In genomic region chr3:152981988-152982387, GRCm38 (mm10) we compare ENCODE assay signal across 8 mouse cellular contexts. TPM values are rescaled to one million over a fixed set of nuclear protein-coding genes. Genes with fewer than 3 reads are reported as not detected.
DNase-seq lines count a peak whose midpoint lies in the region; ATAC-seq lines count a peak whose summit lies in the region.

TSS of gene St6galnac5 (minus strand) at chr3:152982246.

- ATAC-seq in lung, embryonic 15.5 days (ENCODE audit: borderline replicate concordance, extremely low read depth, low FRiP score, low TSS enrichment) = peak; percentile 64; the same call in 1 of the 2 replicates
- peak; percentile 50 for ATAC-seq in hindbrain, embryonic 16.5 days
- ATAC-seq in limb, embryonic 12.5 days (ENCODE audit: insufficient number of reproducible peaks, insufficient read depth, low FRiP score, low TSS enrichment, low read depth) = no peak

- H3K36me3 ChIP-seq in lung, embryonic 15.5 days = no peaks in the 10 kb centered on the region
- no peaks in the 10 kb centered on the region for H3K36me3 ChIP-seq in hindbrain, embryonic 16.5 days (ENCODE audit: control insufficient read depth, insufficient read depth, low read length)
- no peaks in the 10 kb centered on the region for H3K36me3 ChIP-seq in limb, embryonic 12.5 days

- H3K27me3 ChIP-seq in lung, embryonic 15.5 days = peaks cover 49% of the 10 kb centered on the region
- no peaks in the 10 kb centered on the region for H3K27me3 ChIP-seq in hindbrain, embryonic 16.5 days (replicated peaks; ENCODE audit: control insufficient read depth, insufficient read depth, low read length)
- peaks cover 56% of the 10 kb centered on the region for H3K27me3 ChIP-seq in limb, embryonic 12.5 days

- peak within 1 kb of the TSS; percentile 42 for H3K4me3 ChIP-seq in lung, embryonic 15.5 days
- peak within 1 kb of the TSS; percentile 66 for H3K4me3 ChIP-seq in hindbrain, embryonic 16.5 days (ENCODE audit: low read length)
- peak within 1 kb of the TSS; percentile 51 for H3K4me3 ChIP-seq in limb, embryonic 12.5 days (replicated peaks)

- WGBS in lung, embryonic 15.5 days = under 1% methylated on average over 17 of the region's 17 CpGs
- 0% methylated on average over 17 of the region's 17 CpGs for WGBS in hindbrain, embryonic 16.5 days
- WGBS in limb, embryonic 12.5 days = under 1% methylated on average over 17 of the region's 17 CpGs

- peaks cover 14% of the 10 kb centered on the region for H3K4me1 ChIP-seq in lung, embryonic 15.5 days
- peaks cover 16% of the 10 kb centered on the region for H3K4me1 ChIP-seq in hindbrain, embryonic 16.5 days (ENCODE audit: control insufficient read depth, insufficient read depth, low read depth, low read length)
- peaks cover 12% of the 10 kb centered on the region for H3K4me1 ChIP-seq in limb, embryonic 12.5 days (replicated peaks)

- H3K9me3 ChIP-seq in lung, embryonic 15.5 days = no peaks in the 10 kb centered on the region
- H3K9me3 ChIP-seq in hindbrain, embryonic 16.5 days (ENCODE audit: control insufficient read depth, low read length) = no peaks in the 10 kb centered on the region
- no peaks in the 10 kb centered on the region for H3K9me3 ChIP-seq in limb, embryonic 12.5 days

- DNase-seq in lung, postnatal 25 days (ENCODE audit: low spot score) = no peak
- peak; percentile 56 for DNase-seq in embryo, embryonic 9.5 days (ENCODE audit: extremely low spot score)
- DNase-seq in retina, embryonic 14.5 days (ENCODE audit: low spot score) = peak; percentile 73
- no peak for DNase-seq in gastrocnemius, adult 18-20 months (ENCODE audit: low spot score)
- no peak for DNase-seq in testis, postnatal 14 days (ENCODE audit: low spot score)

- H3K9ac ChIP-seq in lung, embryonic 15.5 days = peak within 1 kb of the TSS; percentile 36; the same call in 1 of the 2 replicates
- peak within 1 kb of the TSS; percentile 68 for H3K9ac ChIP-seq in hindbrain, embryonic 16.5 days (ENCODE audit: low read depth, low read length)
- peak within 1 kb of the TSS; percentile 45 for H3K9ac ChIP-seq in limb, embryonic 12.5 days (replicated peaks)

- H3K27ac ChIP-seq in lung, embryonic 15.5 days = no peak within 1 kb of the TSS
- peak within 1 kb of the TSS; percentile 69 for H3K27ac ChIP-seq in hindbrain, embryonic 16.5 days (ENCODE audit: low read depth, low read length)
- no peak within 1 kb of the TSS for H3K27ac ChIP-seq in limb, embryonic 12.5 days

- H3K4me2 ChIP-seq in lung, embryonic 15.5 days = peak within 1 kb of the TSS; percentile 77
- peak within 1 kb of the TSS; percentile 87 for H3K4me2 ChIP-seq in hindbrain, embryonic 16.5 days (ENCODE audit: low read length)
- peak within 1 kb of the TSS; percentile 77 for H3K4me2 ChIP-seq in limb, embryonic 12.5 days

RNA-seq across cellular contexts. Expression of gene St6galnac5, which starts in this region (rescaled TPM):
- 0.55 and 0.61 TPM in 2 replicates for polyA plus RNA-seq in lung, embryonic 15.5 days (2015; fragmentation: Nextera tagmentation; extraction: Ambion mirVana)
- polyA plus RNA-seq in hindbrain, embryonic 16.5 days (2015; fragmentation: Nextera tagmentation; extraction: Ambion mirVana) = 20.1 and 21.1 TPM in 2 replicates
- polyA plus RNA-seq in limb, embryonic 12.5 days (2016; fragmentation: Nextera tagmentation; extraction: Ambion mirVana) = 1.2 and 2.2 TPM in 2 replicates
- under 1 TPM; 0.14 to 0.18 TPM for total RNA-seq in gastrocnemius, adult 18-20 months (2021)

Comparison
In these comparisons a context has a peak if more than half of its experiments do, and no peak if none do; other contexts are left out.
1. Peak in ATAC-seq, H3K4me3 ChIP-seq, H3K9ac ChIP-seq and H3K4me2 ChIP-seq in lung, embryonic 15.5 days; RNA of the gene not detected or under 1 TPM.
2. DNase-seq: peak in embryo, embryonic 9.5 days (single experiment) and retina, embryonic 14.5 days (single experiment); none in lung, postnatal 25 days (single experiment), gastrocnemius, adult 18-20 months (single experiment) and testis, postnatal 14 days (single experiment).
3. Peak in every context shown above with its lines, with median percentiles within 50 percentile points of each other: H3K4me2 ChIP-seq, H3K4me3 ChIP-seq and H3K9ac ChIP-seq.